Mouse (Mus musculus) thymus, postnatal 25 days (tissue): ENCODE data around the gene Alkbh2.

Source experiments
- DNase-seq: peaks from one replicate; pipeline ENCODE4 v3.0.0; 2022

Alkbh2 gene

DNA sequence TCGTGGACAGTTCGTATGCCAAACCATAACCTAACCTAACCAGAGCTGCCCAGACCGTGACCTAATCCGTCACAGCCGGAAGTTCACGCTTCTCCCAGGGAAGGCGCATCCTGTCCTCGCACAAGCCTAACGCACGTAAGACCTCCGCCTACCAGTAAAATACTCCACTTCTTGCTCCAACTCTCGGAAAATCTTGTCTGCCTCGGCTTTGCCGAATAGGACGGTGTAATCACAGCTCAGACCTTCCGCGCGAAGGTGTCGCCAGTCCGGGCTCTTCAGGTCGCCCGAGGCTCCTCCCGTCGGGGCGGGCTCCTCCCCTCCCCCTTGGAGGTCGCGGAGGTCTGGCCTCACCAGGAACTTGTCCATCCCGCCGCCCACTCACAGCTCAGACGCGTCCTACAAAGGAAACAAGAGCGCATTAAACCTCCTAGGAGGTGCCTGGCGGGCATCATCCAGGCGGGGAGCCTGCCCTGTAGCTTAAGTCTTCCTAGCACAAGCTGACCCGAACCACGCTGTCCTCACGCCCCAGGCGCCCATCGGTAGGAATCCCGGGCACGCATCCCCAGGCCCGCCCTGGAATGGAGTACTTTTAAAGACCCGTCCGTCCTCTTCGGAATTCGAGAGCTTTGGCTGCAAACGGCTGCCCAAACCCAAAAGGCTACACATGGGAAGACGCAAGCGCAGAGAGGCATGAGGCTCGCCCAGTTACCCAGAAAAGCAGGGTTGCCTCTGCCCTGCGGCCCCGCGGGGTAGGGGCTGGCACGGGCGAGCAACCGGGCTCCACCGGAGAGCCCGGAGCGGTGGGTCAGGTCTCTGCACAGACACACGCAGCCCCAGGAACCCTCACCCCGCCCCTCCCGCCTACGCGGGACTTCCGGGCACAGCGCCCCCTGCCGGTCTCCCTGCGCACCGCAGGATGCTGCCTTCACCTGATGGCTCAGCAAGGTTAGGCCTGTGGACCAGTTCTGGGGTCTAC is at the start of gene Alkbh2:
Gene Alkbh2, minus strand, starts transcription at position 845 of the 976 bp plus-strand sequence.
- peak; percentile 90 for DNase-seq

DNA sequence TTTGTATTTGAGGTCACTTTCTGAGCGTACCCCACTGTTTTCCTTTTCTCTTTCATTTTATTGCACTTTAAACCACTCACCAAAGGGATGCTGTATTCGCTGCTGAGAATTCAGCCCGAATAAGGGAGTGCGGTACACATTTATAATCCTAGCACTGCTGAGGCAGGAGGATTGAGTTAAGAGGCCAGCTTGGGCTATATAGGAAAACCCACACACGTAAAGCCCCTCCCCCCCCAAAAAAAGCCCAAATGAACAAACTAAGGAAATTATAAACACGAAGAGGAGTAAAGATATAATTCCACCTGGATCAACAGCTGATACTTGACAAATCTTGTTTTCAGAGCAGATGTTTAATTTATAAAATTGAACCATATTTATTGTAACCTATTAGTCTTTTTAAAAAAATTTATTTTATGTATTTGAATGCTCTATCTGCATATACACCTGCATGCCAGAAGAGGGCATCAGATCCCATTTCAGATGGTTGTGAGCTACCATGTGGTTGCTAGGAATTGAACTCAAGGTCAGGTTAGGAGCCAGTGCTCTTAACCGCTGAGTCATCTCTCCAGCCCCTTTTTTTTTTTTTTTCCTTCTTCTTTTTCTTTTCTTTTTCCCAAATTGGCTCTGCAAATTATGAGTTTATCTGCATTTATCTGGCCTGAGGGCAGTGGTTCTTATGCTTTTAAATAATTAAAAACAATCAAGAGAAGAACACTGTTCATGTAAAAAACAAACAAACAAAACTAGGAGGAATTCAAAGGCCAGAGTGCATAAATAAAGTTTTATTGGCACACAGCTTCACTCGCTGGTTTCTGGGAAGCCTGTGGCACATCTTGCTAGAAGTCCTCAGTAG is 48.8 kb upstream of the Alkbh2 start:
- DNase-seq = no peak

DNA sequence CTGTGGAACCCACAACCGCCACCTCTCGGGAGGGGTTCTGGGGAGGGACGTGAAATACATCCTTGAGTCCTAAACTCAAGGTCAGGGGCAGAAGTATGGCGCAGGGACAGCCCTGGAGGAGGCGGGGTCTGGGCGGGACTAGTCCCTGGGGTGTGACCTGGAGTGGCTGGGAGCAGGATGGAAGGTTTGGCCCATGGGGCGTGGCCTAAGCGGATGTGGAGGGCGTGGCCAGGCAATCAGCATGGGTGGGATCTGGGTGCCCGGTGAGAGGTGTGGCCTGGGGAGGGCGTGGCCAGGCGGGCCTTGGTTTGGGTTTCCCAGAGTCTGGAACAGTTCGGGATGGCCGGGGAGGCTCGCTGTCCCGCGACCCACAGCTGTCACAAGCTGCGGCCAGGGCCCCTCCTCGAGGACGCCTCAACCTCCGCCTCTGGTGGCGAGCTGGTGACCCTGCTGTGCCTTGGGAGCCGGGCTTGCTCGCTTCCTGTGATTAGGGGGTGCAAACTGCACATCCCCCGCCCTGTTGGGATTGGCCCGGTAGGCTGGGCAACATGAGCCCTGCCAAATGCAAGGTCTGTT is 47.7 kb upstream of the Alkbh2 start:
- peak; percentile 68 for DNase-seq

DNA sequence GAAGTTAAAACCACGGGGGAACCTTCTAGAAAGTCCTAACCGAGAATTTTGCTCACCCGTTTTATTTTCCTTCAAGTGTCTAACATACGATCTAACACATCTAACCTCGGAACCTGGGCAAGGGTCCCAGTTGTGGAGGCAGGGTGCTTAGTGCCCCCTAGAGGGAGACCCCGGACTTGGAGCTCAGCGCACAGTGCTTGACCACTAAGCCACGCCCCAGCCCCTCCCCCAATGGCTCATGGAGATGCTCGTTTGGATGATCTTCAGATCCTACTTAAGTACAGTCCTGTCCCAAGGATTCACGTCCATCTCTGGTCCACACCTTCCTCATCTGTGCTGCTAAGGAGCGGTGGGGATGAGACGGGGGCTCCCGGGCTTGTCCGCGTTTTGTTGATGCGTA is 46.6 kb upstream of the Alkbh2 start:
- peak; percentile 25 for DNase-seq

DNA sequence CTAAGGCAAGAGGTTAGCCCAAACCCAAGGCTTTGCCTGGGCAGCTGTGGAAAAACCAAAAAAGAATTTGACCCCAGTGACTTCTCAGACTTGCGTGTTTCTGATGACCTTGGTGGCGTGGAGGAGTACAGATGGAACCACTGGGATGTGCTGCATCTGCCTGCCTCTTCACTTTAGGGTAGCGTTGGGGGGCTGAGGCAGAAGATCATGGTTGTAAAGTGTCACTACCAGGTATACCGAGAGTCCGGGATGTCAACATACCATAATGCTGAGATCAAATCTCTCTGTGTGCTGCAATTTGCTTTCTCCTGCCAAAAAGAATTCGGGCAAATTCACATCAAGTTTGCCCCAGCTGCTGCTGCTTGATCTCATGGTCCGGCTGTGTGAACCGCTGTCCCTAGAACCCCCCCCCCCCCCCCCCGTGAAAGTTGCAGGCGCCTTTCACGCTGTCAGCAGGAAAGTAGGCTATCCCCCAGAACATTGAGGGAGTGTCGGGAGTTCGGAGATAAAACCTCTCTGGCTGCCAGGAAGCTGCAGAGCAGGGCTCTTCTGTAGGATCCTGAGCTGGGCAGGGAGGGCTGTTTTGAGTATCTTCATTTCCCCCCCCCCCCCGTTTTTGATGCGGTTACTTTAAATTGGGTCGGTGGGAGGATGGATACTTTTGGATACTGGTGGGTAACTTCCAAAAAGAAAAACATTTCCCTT is 46.0 kb upstream of the Alkbh2 start:
- DNase-seq = no peak

DNA sequence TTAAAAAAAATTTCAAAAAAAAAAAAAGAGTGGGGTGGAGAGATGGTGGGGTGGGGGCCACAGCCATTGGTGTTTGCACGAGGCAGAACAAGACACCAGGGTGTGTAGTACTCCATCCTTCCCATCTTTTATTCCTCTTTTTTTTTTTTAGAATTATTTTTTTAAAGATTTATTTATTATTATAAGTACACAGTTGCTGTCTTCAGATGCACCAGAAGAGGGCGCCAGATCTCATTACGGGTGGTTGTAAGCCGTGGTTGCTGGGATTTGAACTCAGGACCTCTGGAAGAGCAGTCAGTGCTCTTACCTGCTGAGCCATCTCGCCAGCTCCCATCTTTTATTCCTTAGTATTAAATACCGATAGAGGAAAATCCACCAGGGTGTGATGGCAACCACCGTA is 45.4 kb upstream of the Alkbh2 start:
- no peak for DNase-seq

DNA sequence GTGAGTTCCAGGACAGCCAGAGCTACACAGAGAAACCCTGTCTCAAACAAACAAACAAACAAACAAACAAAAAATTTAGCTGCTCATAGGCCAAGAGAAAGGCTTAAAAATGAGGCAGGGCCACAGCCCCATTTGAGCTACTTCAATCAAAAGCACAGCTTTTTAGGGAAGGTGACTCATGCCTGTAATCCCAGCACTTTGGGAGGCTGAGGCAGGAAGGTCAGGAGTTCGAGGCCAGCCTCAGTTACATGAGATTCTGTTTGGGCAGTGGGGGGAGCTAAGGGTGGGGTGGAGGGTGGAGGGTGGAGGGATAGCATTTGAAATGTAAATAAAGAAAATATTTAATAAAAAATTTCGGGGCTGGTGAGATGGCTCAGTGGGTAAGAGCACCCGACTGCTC is 44.9 kb upstream of the Alkbh2 start:
- no peak for DNase-seq

DNA sequence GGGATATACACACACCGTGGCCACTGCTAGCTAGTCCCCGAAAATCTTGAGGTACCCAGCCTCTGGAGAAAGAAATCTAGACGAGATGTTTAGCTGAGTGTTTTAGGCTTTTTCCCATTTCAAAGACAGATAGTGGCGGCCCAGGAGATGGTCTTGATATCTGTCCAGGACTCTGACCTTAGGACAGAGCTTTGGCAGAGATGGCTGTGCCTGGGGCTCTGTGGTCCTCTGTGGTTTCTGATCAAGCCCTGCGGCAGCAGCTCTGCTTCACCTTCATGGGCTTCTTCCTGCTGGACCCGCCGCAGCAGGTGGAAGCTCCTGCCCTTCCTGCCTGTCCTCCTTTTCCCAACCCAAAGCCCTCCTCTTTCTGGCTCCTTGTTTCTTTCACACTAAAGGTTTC is 42.3 kb upstream of the Alkbh2 start:
- DNase-seq = no peak

DNA sequence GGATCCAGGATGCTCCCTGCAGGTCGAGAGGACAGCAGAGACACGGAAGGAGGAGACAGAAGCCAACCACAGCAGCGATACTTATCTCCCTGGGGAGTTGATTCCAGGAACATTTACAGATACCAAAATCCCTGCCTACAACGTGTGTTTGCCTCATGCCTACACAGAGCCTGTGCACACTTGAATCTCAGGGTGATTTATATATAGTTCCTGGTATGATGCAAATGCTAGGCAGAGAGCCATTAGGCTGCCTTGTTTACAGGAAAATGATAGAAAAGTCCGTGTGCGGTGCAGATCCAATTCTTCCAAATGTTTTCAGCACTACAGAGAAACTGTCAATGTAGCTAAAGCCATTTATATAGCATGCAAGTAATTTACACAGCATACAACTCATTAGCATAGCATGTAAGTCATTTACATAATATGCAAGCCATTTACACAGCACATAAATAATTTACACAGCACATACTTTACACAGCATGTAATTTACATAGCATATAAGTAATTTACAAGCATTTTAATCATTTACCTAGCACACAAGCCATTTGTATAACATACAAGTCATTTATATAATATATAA is 35.2 kb upstream of the Alkbh2 start:
- DNase-seq = no peak

DNA sequence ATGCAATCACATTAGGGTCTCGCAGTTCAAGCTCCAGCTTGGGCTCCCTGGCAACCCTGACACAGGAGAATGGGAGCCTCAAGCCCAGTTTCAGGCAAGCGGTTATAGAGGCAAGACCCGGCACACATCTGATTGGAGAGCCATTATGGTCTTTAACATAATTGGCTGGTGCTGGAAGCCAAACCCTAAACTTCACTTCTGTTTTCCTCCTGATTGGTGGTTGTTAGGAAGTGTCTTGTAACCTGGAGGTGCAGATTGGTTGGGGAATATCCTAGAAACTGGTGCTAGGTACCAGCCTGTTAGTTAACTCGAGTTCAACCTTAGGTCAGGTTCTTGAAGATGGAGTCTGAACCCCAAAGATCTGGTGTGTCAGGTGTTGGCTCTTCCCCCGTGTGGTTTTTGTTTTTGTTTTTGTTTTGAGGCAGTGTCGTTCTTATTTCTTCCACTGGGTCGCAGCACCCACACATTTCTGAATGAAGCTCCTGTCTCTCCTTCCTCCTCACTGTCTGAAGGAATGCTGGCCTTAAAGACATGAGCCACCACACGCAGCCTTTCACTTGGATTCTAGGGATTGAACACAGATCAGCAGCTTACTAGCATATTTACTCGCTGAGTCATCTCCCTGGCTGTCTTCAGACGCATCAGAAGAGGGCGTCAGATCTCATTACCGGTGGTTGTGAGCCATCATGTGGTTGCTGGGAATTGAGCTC is 34.2 kb upstream of the Alkbh2 start:
- no peak for DNase-seq

DNA sequence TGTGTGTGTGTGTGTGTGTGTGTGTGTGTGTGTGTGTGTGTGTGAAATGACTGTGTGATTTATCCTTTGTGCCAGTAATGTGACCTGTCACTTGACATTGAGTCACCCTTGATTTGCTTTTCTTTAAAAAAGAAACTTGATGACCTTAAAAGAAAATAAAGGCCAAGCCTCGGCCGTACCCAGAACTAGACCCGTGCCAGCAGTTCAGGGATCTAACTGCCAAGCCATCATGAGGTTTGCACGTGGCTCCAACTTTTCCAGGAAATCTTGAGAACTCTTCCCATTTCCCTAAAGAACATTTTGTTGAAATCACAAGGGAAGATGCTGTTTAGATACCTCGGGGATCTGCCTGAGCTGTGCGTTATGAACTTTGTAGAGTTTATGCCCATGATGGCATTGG is 33.4 kb upstream of the Alkbh2 start:
- no peak for DNase-seq

DNA sequence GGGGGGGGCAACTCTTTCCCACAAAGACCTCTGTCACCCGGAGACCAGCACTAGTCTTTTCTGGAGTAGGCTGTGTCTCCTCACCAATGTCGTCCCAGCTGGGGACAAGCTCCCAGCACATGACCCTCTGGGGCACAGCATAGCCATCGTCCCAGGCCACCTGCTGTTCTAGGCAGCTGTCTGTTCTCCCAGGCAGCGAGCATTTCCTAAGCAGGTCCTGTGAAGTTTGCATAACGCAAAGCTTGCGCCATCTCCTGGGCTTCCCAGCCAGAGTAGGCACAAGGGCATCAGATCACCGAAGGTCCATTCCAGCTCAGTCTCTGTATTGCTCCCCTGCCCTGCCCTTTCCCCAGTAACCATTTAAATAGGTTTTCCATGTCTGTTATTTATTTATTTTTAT is 29.2 kb upstream of the Alkbh2 start:
- no peak for DNase-seq

DNA sequence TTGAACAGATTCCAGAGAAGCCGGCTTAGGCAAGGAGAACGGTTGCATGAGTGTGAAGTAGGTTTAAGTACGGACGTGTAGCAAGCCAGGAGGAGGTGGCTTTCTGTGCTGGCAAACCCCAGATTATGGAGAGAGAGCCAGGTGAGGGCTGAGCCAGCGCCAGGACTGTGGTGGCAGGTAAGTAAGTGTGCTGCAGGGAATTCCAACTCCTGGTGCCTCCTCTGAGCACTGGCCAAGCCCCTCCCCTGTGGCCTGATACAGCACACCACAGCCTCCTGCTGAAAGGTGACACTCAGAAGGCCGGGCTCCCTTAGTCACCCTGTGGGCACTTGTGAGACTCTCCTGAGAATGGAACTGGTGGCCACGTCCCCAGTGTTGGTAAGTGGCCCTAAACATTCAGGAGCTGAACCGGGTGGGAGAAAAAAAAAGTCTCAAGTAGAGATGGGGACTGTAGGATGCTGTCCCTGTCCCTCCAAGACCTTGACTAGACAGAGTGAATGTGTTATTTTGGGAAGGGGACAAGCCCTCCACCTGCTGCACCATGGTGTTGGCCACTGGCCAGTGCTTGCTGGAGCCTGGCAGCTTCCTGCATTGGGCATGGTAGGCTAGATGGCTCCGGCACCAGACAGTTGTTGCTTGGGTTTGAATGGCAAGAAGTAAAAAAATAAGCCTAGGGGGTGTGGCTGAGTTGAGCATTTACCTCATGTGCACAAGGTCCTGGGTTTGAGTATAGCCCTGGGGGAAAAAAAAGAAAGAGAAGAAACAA is 27.3 kb upstream of the Alkbh2 start:
- DNase-seq = no peak

DNA sequence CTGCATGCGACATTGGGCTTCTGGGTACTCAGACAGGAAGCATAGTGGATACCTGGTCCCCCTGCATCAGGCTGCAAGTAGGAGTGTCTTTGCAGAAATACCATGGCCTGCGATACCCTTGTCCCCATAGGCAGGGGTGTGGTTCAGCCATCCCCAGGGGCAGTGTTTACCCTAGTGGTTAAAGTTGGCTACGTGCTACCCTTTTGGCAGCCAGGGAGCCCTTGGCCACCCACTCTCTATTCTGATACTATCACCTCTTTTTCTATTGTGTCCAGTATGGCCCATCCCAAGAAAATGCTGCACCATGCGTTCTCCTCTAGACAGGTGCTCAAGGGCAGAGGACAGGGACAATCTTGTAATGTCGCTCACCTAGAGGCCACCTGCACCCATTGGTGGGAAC is 26.7 kb upstream of the Alkbh2 start:
- no peak for DNase-seq

DNA sequence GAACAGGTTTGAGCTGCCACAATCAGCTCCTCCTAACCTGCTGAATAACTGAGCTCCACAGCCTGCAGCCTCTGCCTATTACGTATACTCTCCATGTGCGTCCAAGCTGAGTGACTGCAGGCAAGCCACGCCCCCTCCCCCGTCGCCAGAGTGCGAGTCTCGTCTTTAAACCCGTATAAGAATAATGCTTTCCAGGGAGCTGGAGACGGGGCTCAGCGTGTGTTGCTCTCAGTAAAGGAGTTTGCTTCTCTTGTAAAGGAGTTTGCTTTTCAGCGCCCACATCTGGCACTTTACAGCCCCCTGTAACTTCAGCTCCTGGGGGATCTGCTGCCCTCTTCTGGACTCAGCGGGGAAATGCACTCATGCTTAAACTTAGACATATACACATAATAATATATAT is 25.5 kb upstream of the Alkbh2 start:
- DNase-seq = peak; percentile 17

DNA sequence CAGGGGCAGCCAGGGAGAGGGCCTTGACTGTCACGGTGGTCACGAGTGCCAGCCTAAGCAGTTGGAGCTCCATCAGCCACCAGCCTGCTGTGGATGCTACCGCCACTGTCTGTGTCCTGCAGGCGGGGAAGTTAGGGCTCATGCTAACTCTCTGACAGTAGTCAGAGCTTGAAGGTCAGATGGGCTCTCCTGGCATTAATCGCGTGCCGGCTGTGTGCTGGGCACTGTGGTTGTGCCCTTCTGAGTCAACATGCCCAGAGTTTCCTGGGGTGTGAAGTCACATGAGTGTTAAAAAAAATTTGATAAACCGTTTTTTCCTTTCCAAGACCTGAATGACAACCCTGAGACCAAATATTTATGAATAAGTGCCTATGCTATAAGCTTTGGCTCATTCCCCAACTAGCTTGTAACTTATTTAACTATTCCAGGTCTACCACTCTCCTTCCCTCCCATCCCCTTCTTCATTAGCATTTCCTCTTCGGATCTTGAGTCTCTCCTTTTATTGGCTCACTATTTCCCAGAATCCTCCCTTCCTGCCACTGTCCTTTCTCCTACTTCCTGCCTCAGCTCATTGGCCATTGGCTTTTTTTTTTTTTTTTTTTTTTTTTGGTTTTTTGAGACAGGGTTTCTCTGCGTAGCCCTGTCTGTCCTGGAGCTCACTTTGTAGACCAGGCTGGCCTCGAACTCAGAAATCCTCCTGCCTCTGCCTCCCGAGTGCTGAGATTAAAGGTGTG is 24.5 kb upstream of the Alkbh2 start:
- no peak for DNase-seq

DNA sequence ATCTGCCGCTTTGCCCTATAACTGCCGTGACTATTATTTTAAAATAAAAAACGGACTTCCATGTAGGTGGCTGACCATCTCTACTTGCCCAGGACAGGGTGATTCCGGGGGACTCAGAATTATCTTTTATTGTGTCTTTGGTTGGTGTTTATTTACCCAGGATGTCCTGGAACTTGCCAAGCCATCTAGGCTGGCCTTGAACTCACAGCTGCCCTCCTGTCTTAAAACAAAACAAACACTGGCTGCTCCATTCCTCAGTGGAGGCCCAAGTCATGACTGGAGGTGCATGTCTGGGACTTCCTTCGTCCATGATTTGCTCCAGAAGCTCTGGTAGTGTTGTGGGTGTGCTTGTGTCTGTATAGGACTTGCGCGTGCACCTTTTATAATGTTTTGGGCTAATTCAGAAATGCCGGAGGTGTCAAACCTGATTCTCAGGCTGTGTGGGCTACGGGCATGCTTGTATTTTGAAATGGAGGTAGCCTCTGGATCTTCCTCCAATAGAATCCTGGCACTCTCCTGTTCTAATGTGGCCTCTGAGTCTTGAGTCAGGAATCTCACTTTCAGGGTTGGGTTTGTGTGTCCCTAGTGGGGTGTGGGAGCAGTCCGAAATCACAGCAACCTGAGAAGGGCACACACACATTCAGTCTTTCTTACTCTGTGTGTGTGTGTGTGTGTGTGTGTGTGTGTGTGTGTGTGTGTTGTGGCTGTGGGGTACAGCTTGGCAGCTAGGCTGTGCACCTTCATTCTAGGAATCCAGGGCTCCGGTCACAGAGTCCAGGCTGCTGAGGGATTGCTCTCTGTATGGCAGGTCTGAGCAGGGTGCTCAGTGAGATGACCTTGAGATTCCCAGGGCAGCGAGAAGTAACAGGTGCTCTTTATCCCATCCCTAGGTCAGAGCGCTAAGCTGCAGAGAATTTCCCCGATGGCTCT is 19.3 kb upstream of the Alkbh2 start:
- no peak for DNase-seq

DNA sequence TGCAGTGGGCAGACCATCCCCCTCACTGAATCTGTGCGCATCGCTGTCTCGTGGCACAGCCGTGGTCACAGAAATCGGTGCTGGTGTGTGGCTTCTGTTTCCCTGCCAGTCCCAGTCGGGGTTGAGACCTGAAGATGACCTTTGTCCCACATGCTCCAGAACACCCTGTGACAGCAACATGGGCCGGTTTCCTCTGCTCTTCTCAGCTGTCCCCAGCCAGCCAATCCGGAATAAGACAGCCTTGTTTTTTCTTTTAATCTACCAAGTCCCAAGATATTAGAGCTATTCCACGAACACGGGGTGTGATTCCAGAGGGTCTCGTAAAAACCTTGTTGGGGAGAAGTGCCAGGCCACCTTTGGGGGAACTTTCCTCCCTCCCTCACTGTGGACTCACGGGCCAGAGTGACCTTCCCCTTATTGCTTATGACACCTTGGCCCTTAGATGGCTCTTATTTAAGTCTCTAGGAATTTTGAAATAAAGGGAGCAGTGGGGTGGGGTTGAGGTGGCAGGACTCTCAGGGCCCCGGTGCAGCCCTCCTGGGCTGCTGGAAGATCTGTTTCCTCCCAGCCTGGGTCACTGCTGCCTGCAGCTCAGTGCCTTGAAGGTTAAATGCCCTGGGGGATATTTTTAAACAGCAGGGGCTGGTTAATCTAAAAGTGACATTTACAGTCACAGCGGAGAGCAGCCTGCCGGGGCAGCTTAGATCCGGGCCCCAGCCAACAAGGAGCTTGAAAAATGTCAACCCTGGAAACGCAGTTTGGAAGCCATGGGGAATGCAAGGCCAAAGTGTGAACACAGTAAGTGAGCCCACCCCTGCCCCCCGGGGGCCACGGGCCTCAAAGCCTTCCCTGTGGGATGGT is 18.2 kb upstream of the Alkbh2 start, which contains the start of gene Acacb:
Gene Acacb, plus strand, starts transcription at position 508 of the 861 bp plus-strand sequence.
- DNase-seq = no peak
